Mouse (Mus musculus): ENCODE results near the gene Rasal1. TPM values are rescaled to one million over a fixed set of nuclear protein-coding genes. Genes with fewer than 3 reads are reported as not detected.
A peak's percentile ranks its signal among the peaks of the same experiment; 100 is the strongest.

Gene Rasal1
- polyA plus RNA-seq, 1 experiment from 2014 or later, result 0.60 TPM

- DNase-seq (ENCODE audit: low spot score), result no peak
- H3K36me3 ChIP-seq, result no peaks in the 10 kb centered on the region
- peaks cover 96% of the 10 kb centered on the region for H3K27me3 ChIP-seq (ENCODE audit: insufficient read depth, poor library complexity, severe bottlenecking)
- WGBS, result 40% methylated on average over 13 of the region's 13 CpGs
- peak overlapping the region; percentile 46 for H3K4me3 ChIP-seq
- H3K4me1 ChIP-seq, result peaks cover 36% of the 10 kb centered on the region
- H3K9me3 ChIP-seq, result no peaks in the 10 kb centered on the region
- H3K27ac ChIP-seq, result no peak overlapping the region
These were observed 58.4 kb downstream of the Rasal1 start for GRCm38 (mm10) chr5:120706976-120707375.

- WGBS, result 5% methylated on average over 40 of the region's 40 CpGs
These were observed 61.7 kb downstream of the Rasal1 start for GRCm38 (mm10) chr5:120710161-120710825.

GRCm38 (mm10) chr5:120710826-120711248, 62.2 kb downstream of the Rasal1 start:
- no peaks in the 10 kb centered on the region for H3K36me3 ChIP-seq
- H3K9me3 ChIP-seq, result no peaks in the 10 kb centered on the region
- peak overlapping the region; percentile 53 for H3K4me3 ChIP-seq
- H3K27me3 ChIP-seq (ENCODE audit: insufficient read depth, poor library complexity, severe bottlenecking), result peaks cover 100% of the 10 kb centered on the region
- H3K27ac ChIP-seq, result peak overlapping the region; percentile 47; the same call in 1 of the 2 replicates
- DNase-seq (ENCODE audit: low spot score), result no peak
- 4% methylated on average over 29 of the region's 34 CpGs for WGBS
- peaks cover 26% of the 10 kb centered on the region for H3K4me1 ChIP-seq

More at GRCm38 (mm10) chr5:120710161-120710825, 61.7 kb downstream of the Rasal1 start:
- H3K9me3 ChIP-seq, result no peaks in the 10 kb centered on the region
- H3K36me3 ChIP-seq, result no peaks in the 10 kb centered on the region
- H3K4me1 ChIP-seq, result peaks cover 26% of the 10 kb centered on the region
- peaks cover 100% of the 10 kb centered on the region for H3K27me3 ChIP-seq (ENCODE audit: insufficient read depth, poor library complexity, severe bottlenecking)
- peak overlapping the region; percentile 53 for H3K4me3 ChIP-seq
- DNase-seq (ENCODE audit: low spot score), result no peak
- peak overlapping the region; percentile 47 for H3K27ac ChIP-seq

GRCm38 (mm10) chr5:120711416-120711815, 62.8 kb downstream of the Rasal1 start:
- Histone ChIP-seq H3K9me3 (no peaks in the 10 kb centered on the region), H3K4me1 (peaks cover 25% of the 10 kb centered on the region), H3K27me3 (ENCODE audit: insufficient read depth, poor library complexity, severe bottlenecking) (peaks cover 100% of the 10 kb centered on the region), H3K4me3 (peak overlapping the region; percentile 53), H3K27ac (no peak overlapping the region), H3K36me3 (no peaks in the 10 kb centered on the region)
- 3% methylated on average over 43 of the region's 43 CpGs for WGBS
- DNase-seq (ENCODE audit: low spot score), result no peak

DNA sequence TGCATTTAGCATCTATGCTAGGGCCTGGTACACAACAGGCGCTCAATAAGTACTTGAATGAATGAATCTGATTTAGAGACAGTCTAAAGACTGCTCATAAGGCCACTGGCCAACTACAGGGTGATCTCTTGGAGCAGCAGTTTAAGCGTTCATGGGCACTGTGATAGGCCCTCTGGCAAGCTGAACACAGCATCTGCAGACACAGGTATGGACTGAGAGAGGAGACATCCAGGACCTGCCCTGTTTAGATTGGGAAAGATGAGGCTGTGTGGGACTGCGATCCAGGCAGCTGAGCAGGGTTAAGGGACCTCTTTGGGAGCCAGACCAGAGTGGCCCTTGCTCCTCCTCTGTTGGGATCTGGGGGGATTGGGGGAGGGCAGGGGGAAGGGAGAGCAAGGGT, 63.2 kb downstream of the Rasal1 start, which contains the start of gene Dtx1:
Gene Dtx1 (minus strand): TSS at position 101 of the 400 bp plus-strand sequence.
- H3K27ac ChIP-seq, result peak within 1 kb of the TSS; percentile 47; the same call in 1 of the 2 replicates
- H3K27me3 ChIP-seq (ENCODE audit: insufficient read depth, poor library complexity, severe bottlenecking), result peaks cover 99% of the 10 kb centered on the region
- H3K36me3 ChIP-seq, result no peaks in the 10 kb centered on the region
- DNase-seq (ENCODE audit: low spot score), result no peak
- 35% methylated on average over 3 of the region's 3 CpGs for WGBS
- H3K9me3 ChIP-seq, result no peaks in the 10 kb centered on the region
- peak within 1 kb of the TSS; percentile 53 for H3K4me3 ChIP-seq
- peaks cover 21% of the 10 kb centered on the region for H3K4me1 ChIP-seq

DNA sequence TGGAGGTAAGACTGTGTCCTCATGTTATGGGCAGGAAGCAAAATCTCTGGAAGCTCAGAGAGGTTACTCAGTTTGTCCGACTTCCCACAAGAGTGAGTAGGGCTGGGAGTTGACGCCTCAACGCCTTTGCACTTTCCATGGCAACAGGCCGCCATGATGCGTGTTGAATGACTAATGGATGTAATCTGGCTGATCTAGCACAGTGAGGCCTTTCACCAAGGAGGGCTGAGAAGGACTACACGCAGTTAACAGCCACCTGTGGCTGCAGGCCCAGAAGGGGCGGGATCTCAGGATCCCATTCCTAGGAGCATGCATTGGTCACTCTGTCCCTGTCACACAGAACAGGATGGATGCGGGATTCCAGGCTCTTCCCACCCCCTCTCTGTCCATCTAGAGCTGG, 64.1 kb downstream of the Rasal1 start:
- WGBS, result 72% methylated on average over 8 of the region's 8 CpGs
- Histone ChIP-seq H3K9me3 (no peaks in the 10 kb centered on the region), H3K27me3 (ENCODE audit: insufficient read depth, poor library complexity, severe bottlenecking) (peaks cover 97% of the 10 kb centered on the region), H3K4me1 (peaks cover 21% of the 10 kb centered on the region), H3K4me3 (no peak overlapping the region), H3K36me3 (no peaks in the 10 kb centered on the region), H3K27ac (no peak overlapping the region)
- no peak for DNase-seq (ENCODE audit: low spot score)

DNA sequence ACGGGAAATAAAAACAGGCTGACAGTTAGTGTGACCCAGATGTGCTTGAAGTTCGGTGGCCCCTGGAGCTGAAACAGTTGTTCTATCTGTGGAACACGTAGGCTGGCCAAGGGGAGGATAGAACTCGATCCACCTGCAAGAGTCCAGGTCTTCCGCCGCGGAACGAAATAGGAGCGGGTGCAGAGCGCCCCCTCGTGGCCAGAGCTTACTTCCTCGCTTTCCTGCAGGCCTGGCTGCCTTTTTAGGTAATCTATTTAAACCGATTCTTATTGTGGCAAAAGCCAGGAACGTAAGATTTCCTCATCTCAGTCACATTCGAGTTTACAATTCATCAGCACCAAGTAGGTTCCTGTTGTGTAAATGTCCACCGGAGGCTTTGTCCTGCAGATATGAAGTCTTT, 65.7 kb downstream of the Rasal1 start:
- peaks cover 81% of the 10 kb centered on the region for H3K27me3 ChIP-seq (ENCODE audit: insufficient read depth, poor library complexity, severe bottlenecking)
- peaks cover 24% of the 10 kb centered on the region for H3K4me1 ChIP-seq
- no peaks in the 10 kb centered on the region for H3K9me3 ChIP-seq
- WGBS, result 5% methylated on average over 16 of the region's 16 CpGs
- H3K36me3 ChIP-seq, result no peaks in the 10 kb centered on the region
- no peak overlapping the region for H3K4me3 ChIP-seq
- DNase-seq (ENCODE audit: low spot score), result peak; percentile 84
- H3K27ac ChIP-seq, result no peak overlapping the region

GRCm38 (mm10) chr5:120717136-120717535, 68.5 kb downstream of the Rasal1 start:
- Histone ChIP-seq H3K4me3 (no peak overlapping the region), H3K9me3 (no peaks in the 10 kb centered on the region), H3K4me1 (0 out of 2 replicates have a peak, but pooled peaks cover 3% of the 10 kb centered on the region), H3K36me3 (no peaks in the 10 kb centered on the region), H3K27me3 (ENCODE audit: insufficient read depth, poor library complexity, severe bottlenecking) (peaks cover 55% of the 10 kb centered on the region), H3K27ac (no peak overlapping the region)
- WGBS, result 62% methylated on average over 10 of the region's 10 CpGs
- DNase-seq (ENCODE audit: low spot score), result no peak

DNA sequence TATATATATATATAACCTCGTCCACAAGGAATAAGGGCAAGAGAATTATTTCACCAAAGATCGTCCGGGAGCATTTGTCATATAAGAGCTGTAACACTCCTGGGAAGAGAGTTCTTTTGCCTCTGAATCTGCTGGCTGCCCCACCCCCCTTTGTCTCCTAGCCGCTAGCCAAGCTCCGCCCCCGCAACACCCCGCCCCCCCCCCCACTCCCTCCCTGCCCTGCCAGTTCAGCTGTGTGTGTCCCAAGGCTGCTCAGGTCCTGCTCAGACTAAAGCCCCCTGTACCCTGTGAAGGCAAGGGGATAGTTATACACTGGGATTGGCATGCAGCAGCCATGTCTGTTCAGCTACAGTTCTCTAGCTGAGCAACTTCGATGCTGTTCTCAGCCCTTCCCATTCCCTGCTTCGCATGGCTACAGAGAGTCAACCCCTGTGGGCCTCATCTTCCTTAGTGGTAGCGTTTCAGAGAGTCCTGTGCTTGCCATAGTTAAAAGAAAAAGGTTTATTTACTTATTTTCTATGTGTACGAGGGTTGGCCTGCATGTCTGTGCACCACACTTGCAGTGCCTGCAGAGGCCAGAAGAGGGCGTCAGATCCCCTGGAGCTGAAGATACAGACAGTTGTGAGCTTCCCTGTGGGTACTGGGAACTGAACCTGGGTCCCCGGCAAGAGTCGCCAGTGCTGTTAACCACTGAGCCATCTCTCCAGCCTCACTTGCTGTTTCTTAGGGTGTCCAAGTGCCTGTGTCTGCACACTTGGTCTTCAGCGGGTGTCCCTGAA, 70.2 kb downstream of the Rasal1 start:
- Histone ChIP-seq H3K27me3 (ENCODE audit: insufficient read depth, poor library complexity, severe bottlenecking) (peaks cover 42% of the 10 kb centered on the region), H3K36me3 (no peaks in the 10 kb centered on the region), H3K4me3 (no peak overlapping the region), H3K4me1 (0 out of 2 replicates have a peak, but pooled peaks cover 3% of the 10 kb centered on the region), H3K27ac (no peak overlapping the region), H3K9me3 (no peaks in the 10 kb centered on the region)
- WGBS, result 57% methylated on average over 15 of the region's 15 CpGs
- DNase-seq (ENCODE audit: low spot score), result no peak

DNA sequence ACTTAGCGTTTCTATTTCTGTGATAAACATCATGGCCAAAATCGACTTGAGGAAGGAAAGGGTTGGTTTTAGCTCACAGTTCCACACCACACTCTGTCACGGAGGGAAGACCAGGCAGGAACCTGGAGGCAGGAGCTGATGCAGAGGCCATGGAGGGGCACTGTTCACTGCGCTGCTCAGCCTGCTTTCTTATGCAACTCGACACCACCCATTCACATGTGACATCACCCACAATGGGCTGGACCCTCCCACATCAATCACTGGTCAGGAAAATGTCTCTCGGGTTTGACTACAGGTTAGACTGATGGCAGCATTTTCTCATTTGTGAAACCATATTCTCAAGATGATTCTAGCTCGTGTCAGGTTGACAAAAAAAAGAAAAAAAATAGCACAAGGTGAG, 72.4 kb downstream of the Rasal1 start:
- DNase-seq (ENCODE audit: low spot score), result no peak
- no peaks in the 10 kb centered on the region for H3K36me3 ChIP-seq
- WGBS, result 59% methylated on average over 7 of the region's 7 CpGs

DNA sequence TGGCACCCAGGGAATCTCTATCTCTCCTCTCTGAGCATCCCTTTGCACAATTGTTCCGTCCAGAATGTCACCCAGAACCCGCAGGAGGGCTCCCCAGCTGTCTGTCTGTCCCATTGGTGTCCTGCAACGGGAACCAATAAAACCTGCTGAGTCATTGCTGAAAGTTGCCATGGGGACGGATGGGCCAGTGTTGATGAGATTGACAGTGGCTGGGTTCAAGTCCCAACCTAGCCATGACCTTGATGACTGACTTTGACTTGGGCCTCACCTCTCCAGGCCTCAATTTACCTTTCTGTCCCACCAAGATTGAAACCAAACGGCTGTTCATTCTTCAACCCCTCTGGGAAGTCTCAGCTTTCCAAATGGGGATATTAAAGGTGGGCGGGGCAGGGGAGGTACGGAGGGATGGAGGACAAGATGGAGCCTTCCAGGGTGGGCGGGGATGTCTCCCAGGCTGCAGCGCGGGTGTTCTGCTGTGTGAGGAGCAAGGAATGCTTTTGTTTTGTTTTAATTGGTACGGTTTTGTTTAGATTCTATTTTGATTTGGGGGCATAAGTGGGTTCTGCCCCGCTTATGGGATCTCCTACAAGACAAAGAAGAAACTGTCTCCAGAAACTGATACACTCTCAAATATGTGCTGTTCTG, 77.3 kb downstream of the Rasal1 start:
- Histone ChIP-seq H3K27me3 (ENCODE audit: insufficient read depth, poor library complexity, severe bottlenecking) (peaks cover 34% of the 10 kb centered on the region), H3K36me3 (no peaks in the 10 kb centered on the region), H3K4me3 (no peak overlapping the region), H3K9me3 (no peaks in the 10 kb centered on the region), H3K4me1 (no peaks in the 10 kb centered on the region), H3K27ac (no peak overlapping the region)
- 63% methylated on average over 12 of the region's 12 CpGs for WGBS
- no peak for DNase-seq (ENCODE audit: low spot score)

More for the DNA sequence above, 72.4 kb downstream of the Rasal1 start:
- 0 out of 2 replicates have a peak, but pooled peaks cover 3% of the 10 kb centered on the region for H3K4me1 ChIP-seq
- H3K9me3 ChIP-seq, result no peaks in the 10 kb centered on the region
- H3K27me3 ChIP-seq (ENCODE audit: insufficient read depth, poor library complexity, severe bottlenecking), result peaks cover 27% of the 10 kb centered on the region
- no peak overlapping the region for H3K4me3 ChIP-seq
- H3K27ac ChIP-seq, result no peak overlapping the region
